Mouse (Mus musculus): Measurements from ENCODE around the gene Duxbl3.
"Not testable (repeated sequence)": the region's sequence is repeated elsewhere in the genome, so short reads cannot be mapped to it uniquely, and the experiment has no call there.

- TF ChIP-seq CTCF (IDR thresholded peaks at IDR 0.05; ENCODE audit: borderline replicate concordance, insufficient read depth, low read depth, low read length); POLR2A (IDR thresholded peaks at IDR 0.05; ENCODE audit: borderline replicate concordance, insufficient read depth, low read length): not testable (repeated sequence)
Measured at GRCm38 (mm10) chr14:26286737-26287136, 29.0 kb downstream of the Duxbl3 start.

All from cerebellum, adult 2 months (tissue).